Mouse (Mus musculus) T-helper 17 cell (primary cell): Measurements from ENCODE around the gene Pus10.

Experiments used
- in situ Hi-C, 2 experiments: fragments of 300-600 bp; cut with MboI, MseI; formaldehyde crosslinking; loops; 1 replicate in 1 of 2; 2 replicates in 1 of 2; pipeline ENCODE4 v1.15.1; 2025; ENCODE audit warnings: high pct_unique_total_duplicates in 2 of 2

Gene Pus10

GRCm38 (mm10) chr11:23665311-23665786, at the start of gene Pus10:
Gene Pus10, plus strand, starts transcription at chr11:23665674.
- in situ Hi-C loops = loop anchor here in 1 of 2 experiments (10.0 kb wide), 1 partner anchor 229 kb away; the partner anchor contains the start of gene Papolg

- in situ Hi-C loops = no loop called here
Measured at GRCm38 (mm10) chr11:23618995-23619394, 46.5 kb upstream of the Pus10 start.

GRCm38 (mm10) chr11:23630664-23631063, 34.8 kb upstream of the Pus10 start:
- in situ Hi-C loops = loop anchor here in 1 of 2 experiments (10.0 kb wide), 1 partner anchor 1346 kb away; no protein-coding TSS in a partner anchor

- in situ Hi-C loops = loop anchor here in 1 of 2 experiments (10.0 kb wide), 1 partner anchor 1348 kb away; no protein-coding TSS in a partner anchor
Measured at GRCm38 (mm10) chr11:23632945-23633878, 32.3 kb upstream of the Pus10 start, which contains the start of gene 0610010F05Rik. Gene 0610010F05Rik, minus strand, starts transcription at chr11:23633639.

- in situ Hi-C loops = loop anchor here in 1 of 2 experiments (10.0 kb wide), 1 partner anchor 1349 kb away; no protein-coding TSS in a partner anchor
Measured at GRCm38 (mm10) chr11:23633879-23634215, 31.6 kb upstream of the Pus10 start.

- in situ Hi-C loops = loop anchor here in 1 of 2 experiments (10.0 kb wide), 1 partner anchor 1350 kb away; no protein-coding TSS in a partner anchor
Measured at GRCm38 (mm10) chr11:23634573-23634972, 30.9 kb upstream of the Pus10 start.

GRCm38 (mm10) chr11:23647431-23647830, 18.0 kb upstream of the Pus10 start:
- in situ Hi-C loops = no loop called here

GRCm38 (mm10) chr11:23647835-23648234, 17.6 kb upstream of the Pus10 start:
- in situ Hi-C loops = no loop called here

GRCm38 (mm10) chr11:23653666-23654065, 11.8 kb upstream of the Pus10 start:
- in situ Hi-C loops = no loop called here

- in situ Hi-C loops = no loop called here
Measured at GRCm38 (mm10) chr11:23657791-23658190, 7.7 kb upstream of the Pus10 start.

GRCm38 (mm10) chr11:23664232-23664631, 1.2 kb upstream of the Pus10 start:
- in situ Hi-C loops = loop anchor here in 1 of 2 experiments (10.0 kb wide), 1 partner anchor 231 kb away; the partner anchor contains the start of gene Papolg

GRCm38 (mm10) chr11:23665798-23666501, 476 bp downstream of the Pus10 start, which contains the start of gene Pex13:
Gene Pex13, minus strand, starts transcription at chr11:23665959.
- in situ Hi-C loops = loop anchor here in 1 of 2 experiments (10.0 kb wide), 1 partner anchor 229 kb away; the partner anchor contains the start of gene Papolg

- in situ Hi-C loops = loop anchor here in 1 of 2 experiments (10.0 kb wide), 1 partner anchor 228 kb away; the partner anchor contains the start of gene Papolg
Measured at GRCm38 (mm10) chr11:23666526-23666925, 1.1 kb downstream of the Pus10 start.

GRCm38 (mm10) chr11:23667128-23667527, 1.7 kb downstream of the Pus10 start:
- in situ Hi-C loops = loop anchor here in 1 of 2 experiments (10.0 kb wide), 1 partner anchor 228 kb away; the partner anchor contains the start of gene Papolg

GRCm38 (mm10) chr11:23672256-23672749, 6.8 kb downstream of the Pus10 start:
- in situ Hi-C loops = no loop called here

- in situ Hi-C loops = loop anchor here (5.0 kb wide), 2 partner anchors 176 to 281 kb away; no protein-coding TSS in a partner anchor
Measured at GRCm38 (mm10) chr11:23676100-23676499, 10.6 kb downstream of the Pus10 start.

GRCm38 (mm10) chr11:23679044-23679642, 13.7 kb downstream of the Pus10 start:
- in situ Hi-C loops = loop anchor here (5.0 kb wide), 2 partner anchors 173 to 278 kb away; no protein-coding TSS in a partner anchor

GRCm38 (mm10) chr11:23680435-23680950, 15.0 kb downstream of the Pus10 start:
- in situ Hi-C loops = loop anchor here in 1 of 2 experiments (5.0 kb wide), 2 partner anchors 177 to 257 kb away; no protein-coding TSS in a partner anchor

- in situ Hi-C loops = loop anchor here in 1 of 2 experiments (5.0 kb wide), 2 partner anchors 175 to 255 kb away; no protein-coding TSS in a partner anchor
Measured at GRCm38 (mm10) chr11:23682561-23682960, 17.1 kb downstream of the Pus10 start.

GRCm38 (mm10) chr11:23686671-23687070, 21.2 kb downstream of the Pus10 start:
- in situ Hi-C loops = no loop called here
